Mouse (Mus musculus) intestine, embryonic 15.5 days (tissue): ENCODE data around the gene Lmbr1. TPM values are rescaled to one million over a fixed set of nuclear protein-coding genes. Genes with fewer than 3 reads are reported as not detected.

Source experiments
- ATAC-seq: fragments of 200-750 bp; cut with Nextera tagmentation; 2 replicates; pipeline ENCODE4 v1.8.0; 2017; ENCODE audit warnings: moderate TSS enrichment, moderate library complexity
- H3K27ac ChIP-seq: fragments of 300-500 bp; sonication (generic); 2 replicates; pipeline ENCODE4 v1.5.1; 2015; ENCODE audit warnings: mild to moderate bottlenecking, inconsistent platforms
- H3K27me3 ChIP-seq: fragments of 300-500 bp; sonication (generic); replicated peaks from 2 replicates; pipeline ENCODE4 v1.6.1; 2015; ENCODE audit warnings: inconsistent platforms
- H3K36me3 ChIP-seq: fragments of 300-500 bp; sonication (generic); 2 replicates; pipeline ENCODE4 v1.6.1; 2015; ENCODE audit warnings: inconsistent platforms
- H3K4me1 ChIP-seq: fragments of 300-500 bp; sonication (generic); replicated peaks from 2 replicates; pipeline ENCODE4 v1.6.1; 2015; ENCODE audit warnings: inconsistent platforms
- H3K4me2 ChIP-seq: fragments of 300-500 bp; sonication (generic); replicated peaks from 2 replicates; pipeline ENCODE4 v1.6.1; 2015; ENCODE audit warnings: mild to moderate bottlenecking, inconsistent platforms
- H3K4me3 ChIP-seq: fragments of 300-500 bp; sonication (generic); replicated peaks from 2 replicates; pipeline ENCODE4 v1.5.1; 2015; ENCODE audit warnings: inconsistent platforms
- H3K9ac ChIP-seq: fragments of 300-500 bp; sonication (generic); 2 replicates; pipeline ENCODE4 v1.6.1; 2015; ENCODE audit warnings: inconsistent platforms
- H3K9me3 ChIP-seq: fragments of 300-500 bp; sonication (generic); 2 replicates; pipeline ENCODE4 v1.6.1; 2016; ENCODE audit warnings: inconsistent platforms
- WGBS: fragments of 180-500 bp; shearing (Covaris S2); methylation state at CpG from one replicate; pipeline ENCODE4 v1.1.7; 2015; 5-methylcytosine and 5-hydroxymethylcytosine counted together
- polyA plus RNA-seq: library from polyadenylated mRNA; unstranded; fragments of >200 nt; fragmentation: Nextera tagmentation; extraction: Ambion mirVana; gene quantifications from 2 replicates; pipeline ENCODE4 v1.2.1, GENCODE M21; 2015

The Lmbr1 gene
- polyA plus RNA-seq, 1 experiment from 2014 or later: 12.3 TPM

DNA sequence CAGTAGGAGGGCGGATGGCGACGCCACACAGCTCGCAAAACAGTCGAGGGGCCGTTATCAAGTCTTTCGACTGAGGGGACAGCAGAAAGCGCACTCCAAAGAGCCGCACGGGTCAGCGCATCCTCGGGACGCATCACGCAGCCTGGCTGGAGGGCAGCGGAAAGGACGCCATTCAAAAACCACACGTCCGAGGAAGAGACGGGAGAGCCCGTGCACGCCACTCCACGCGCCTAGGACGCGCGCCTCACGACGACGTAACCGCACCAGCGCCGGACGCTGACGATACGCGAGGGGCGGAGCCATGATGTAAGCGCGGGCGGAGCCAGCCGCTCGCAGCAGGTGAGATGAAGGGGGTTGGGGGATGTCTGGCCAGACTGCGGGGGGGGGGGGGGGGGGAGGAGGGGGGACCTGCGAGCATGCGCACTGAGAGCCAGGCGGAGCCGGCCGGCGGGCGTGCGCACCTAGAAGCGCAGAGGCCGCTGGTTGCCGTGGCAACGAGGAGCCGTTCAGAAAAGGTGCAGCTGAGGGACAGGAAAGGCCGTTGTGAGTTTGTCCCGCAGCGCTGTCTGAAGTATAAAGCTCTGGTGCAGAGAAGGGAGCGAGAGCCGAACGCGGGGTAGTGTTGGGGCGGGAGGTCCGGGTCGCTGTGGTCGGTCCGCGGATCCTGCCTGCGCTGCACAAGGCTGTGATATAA, 182.5 kb downstream of the Lmbr1 start, which contains the start of gene Rnf32:
TSS of gene Rnf32 (plus strand) at position 423 of the 694 bp plus-strand sequence.
- WGBS: under 1% methylated on average over 69 of the region's 70 CpGs
- Histone ChIP-seq H3K27me3 (no peaks in the 10 kb centered on the region), H3K27ac (peak within 1 kb of the TSS; percentile 64), H3K4me2 (peak within 1 kb of the TSS; percentile 75), H3K9ac (peak within 1 kb of the TSS; percentile 74), H3K9me3 (no peaks in the 10 kb centered on the region), H3K4me3 (peak within 1 kb of the TSS; percentile 60), H3K4me1 (no peaks in the 10 kb centered on the region), H3K36me3 (no peaks in the 10 kb centered on the region)
- peak; percentile 97 for ATAC-seq

DNA sequence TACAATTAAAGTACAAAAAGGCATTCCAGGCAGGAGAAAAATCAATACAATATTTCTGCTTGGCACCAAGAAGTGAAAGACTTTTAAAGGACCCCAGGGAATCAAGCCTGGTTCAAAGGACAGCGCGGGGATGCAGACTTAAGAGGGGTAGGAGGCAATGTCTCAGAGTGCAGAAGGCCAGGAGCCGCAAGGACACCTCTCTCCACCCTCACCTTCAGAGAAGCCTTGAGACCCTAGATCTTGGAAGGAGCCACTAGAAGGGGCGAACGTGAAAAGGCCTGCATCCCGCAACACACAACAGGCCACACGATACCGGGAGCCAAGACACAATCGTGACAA, 183.0 kb downstream of the Lmbr1 start:
- Histone ChIP-seq H3K4me3 (peak overlapping the region; percentile 60), H3K27me3 (no peaks in the 10 kb centered on the region), H3K36me3 (no peaks in the 10 kb centered on the region), H3K27ac (peak overlapping the region; percentile 64), H3K4me2 (peak overlapping the region; percentile 75), H3K9ac (peak overlapping the region; percentile 74), H3K9me3 (no peaks in the 10 kb centered on the region), H3K4me1 (no peaks in the 10 kb centered on the region)
- ATAC-seq: peak; percentile 36
- 2% methylated on average over 9 of the region's 9 CpGs for whole genome bisulfite sequencing

- H3K4me2 ChIP-seq: no peak overlapping the region
- peak; percentile 47; the same call in 1 of the 2 replicates for ATAC-seq
- no peak overlapping the region for H3K9ac ChIP-seq
- no peaks in the 10 kb centered on the region for H3K27me3 ChIP-seq
- no peak overlapping the region for H3K4me3 ChIP-seq
- H3K36me3 ChIP-seq: no peaks in the 10 kb centered on the region
- no peaks in the 10 kb centered on the region for H3K4me1 ChIP-seq
- 47% methylated on average over 5 of the region's 5 CpGs for WGBS
- H3K9me3 ChIP-seq: no peaks in the 10 kb centered on the region
- no peak overlapping the region for H3K27ac ChIP-seq
Observed at GRCm38 (mm10) chr5:29186798-29187197, 191.4 kb downstream of the Lmbr1 start.

Other genes starting within 250 kb of the Lmbr1 start
- 7.6 and 8.4 TPM in 2 replicates for gene Rnf32, start 182.4 kb downstream of the Lmbr1 start, polyA plus RNA-seq
- gene Nom1, start 56.3 kb upstream of the Lmbr1 start, polyA plus RNA-seq: 28.0 and 31.0 TPM in 2 replicates
- gene Mnx1, start 100.1 kb upstream of the Lmbr1 start, polyA plus RNA-seq: 1.4 and 1.5 TPM in 2 replicates
- 25.5 and 25.6 TPM in 2 replicates for gene Ube3c, start 190.9 kb upstream of the Lmbr1 start, polyA plus RNA-seq